8 mouse cellular contexts compared by ENCODE assay signal in genomic region chr4:117252351-117252750, GRCm38 (mm10). TPM values are rescaled to one million over a fixed set of nuclear protein-coding genes. Genes with fewer than 3 reads are reported as not detected.
A peak's percentile ranks its signal among the peaks of the same experiment; 100 is the strongest.
DNase-seq lines count a peak whose midpoint lies in the region; ATAC-seq and TF ChIP-seq lines count a peak whose summit lies in the region.

No protein-coding gene starts in this region.

- peak; percentile 46; the same call in 1 of the 2 replicates for TF ChIP-seq EP300 in lung, postnatal 0 days (IDR thresholded peaks at IDR 0.05)

- H3K27me3 ChIP-seq in kidney, embryonic 15.5 days: peaks cover 3% of the 10 kb centered on the region; the same call in 1 of the 2 replicates
- H3K27me3 ChIP-seq in embryonic facial prominence, embryonic 13.5 days: no peaks in the 10 kb centered on the region
- H3K27me3 ChIP-seq in hindbrain, embryonic 13.5 days: no peaks in the 10 kb centered on the region
- no peaks in the 10 kb centered on the region for H3K27me3 ChIP-seq in lung, postnatal 0 days (replicated peaks; ENCODE audit: insufficient read depth, low read length)

- no peak for TF ChIP-seq CTCF in lung, postnatal 0 days (IDR thresholded peaks at IDR 0.05)

- 16% methylated on average over 5 of the region's 5 CpGs for WGBS in kidney, embryonic 15.5 days
- 4% methylated on average over 5 of the region's 5 CpGs for WGBS in embryonic facial prominence, embryonic 13.5 days
- WGBS in hindbrain, embryonic 13.5 days: 28% methylated on average over 5 of the region's 5 CpGs
- WGBS in lung, postnatal 0 days: 23% methylated on average over 5 of the region's 5 CpGs

- peak overlapping the region; percentile 94 for H3K27ac ChIP-seq in kidney, embryonic 15.5 days
- H3K27ac ChIP-seq in embryonic facial prominence, embryonic 13.5 days: peak overlapping the region; percentile 92
- peak overlapping the region; percentile 69; the same call in 1 of the 2 replicates for H3K27ac ChIP-seq in hindbrain, embryonic 13.5 days
- peak overlapping the region; percentile 90 for H3K27ac ChIP-seq in lung, postnatal 0 days (ENCODE audit: low read length)

- peak overlapping the region; percentile 66 for H3K9ac ChIP-seq in kidney, embryonic 15.5 days
- H3K9ac ChIP-seq in embryonic facial prominence, embryonic 13.5 days: peak overlapping the region; percentile 75
- H3K9ac ChIP-seq in hindbrain, embryonic 13.5 days: peak overlapping the region; percentile 75
- peak overlapping the region; percentile 69 for H3K9ac ChIP-seq in lung, postnatal 0 days (replicated peaks; ENCODE audit: low read depth)

- H3K4me2 ChIP-seq in kidney, embryonic 15.5 days: peak overlapping the region; percentile 72
- H3K4me2 ChIP-seq in embryonic facial prominence, embryonic 13.5 days: peak overlapping the region; percentile 67
- peak overlapping the region; percentile 64 for H3K4me2 ChIP-seq in hindbrain, embryonic 13.5 days
- H3K4me2 ChIP-seq in lung, postnatal 0 days (replicated peaks; ENCODE audit: low read depth, low read length): peak overlapping the region; percentile 85

- ATAC-seq in kidney, embryonic 15.5 days (replicated peaks; ENCODE audit: low FRiP score): peak; percentile 41
- ATAC-seq in embryonic facial prominence, embryonic 13.5 days (ENCODE audit: insufficient number of reproducible peaks, insufficient read depth, low FRiP score, low TSS enrichment, low read depth): peak; percentile 35; the same call in 1 of the 2 replicates
- ATAC-seq in hindbrain, embryonic 13.5 days (ENCODE audit: low FRiP score): peak; percentile 37
- ATAC-seq in lung, postnatal 0 days: peak; percentile 52

- intact Hi-C loops in left cerebral cortex, postnatal 25 days (cut with DNase I): no loop called here

- H3K36me3 ChIP-seq in kidney, embryonic 15.5 days: no peaks in the 10 kb centered on the region
- no peaks in the 10 kb centered on the region for H3K36me3 ChIP-seq in embryonic facial prominence, embryonic 13.5 days
- H3K36me3 ChIP-seq in hindbrain, embryonic 13.5 days: no peaks in the 10 kb centered on the region
- no peaks in the 10 kb centered on the region for H3K36me3 ChIP-seq in lung, postnatal 0 days (ENCODE audit: insufficient read depth, low read length)

- H3K4me3 ChIP-seq in kidney, embryonic 15.5 days (replicated peaks): peak overlapping the region; percentile 80
- peak overlapping the region; percentile 65 for H3K4me3 ChIP-seq in embryonic facial prominence, embryonic 13.5 days
- H3K4me3 ChIP-seq in hindbrain, embryonic 13.5 days: peak overlapping the region; percentile 61
- H3K4me3 ChIP-seq in lung, postnatal 0 days (ENCODE audit: low read depth, low read length): peak overlapping the region; percentile 73

- no peak for DNase-seq in kidney, postnatal 4 days
- DNase-seq in lung, postnatal 0 days (ENCODE audit: low spot score): peak; percentile 94
- DNase-seq in layer of hippocampus, adult 8-10 months (ENCODE audit: low spot score in 2 of 2): no peak
- no peak for DNase-seq in left cerebral cortex, postnatal 25 days (ENCODE audit: low spot score in 2 of 2)
- no peak for DNase-seq in embryo, embryonic 10 days (ENCODE audit: low spot score)

- H3K4me1 ChIP-seq in kidney, embryonic 15.5 days: peaks cover 29% of the 10 kb centered on the region
- H3K4me1 ChIP-seq in embryonic facial prominence, embryonic 13.5 days: peaks cover 22% of the 10 kb centered on the region
- peaks cover 35% of the 10 kb centered on the region for H3K4me1 ChIP-seq in hindbrain, embryonic 13.5 days (replicated peaks)
- H3K4me1 ChIP-seq in lung, postnatal 0 days (ENCODE audit: insufficient read depth, low read depth, low read length): peaks cover 7% of the 10 kb centered on the region; the same call in 1 of the 2 replicates

- H3K9me3 ChIP-seq in kidney, embryonic 15.5 days (replicated peaks): no peaks in the 10 kb centered on the region
- no peaks in the 10 kb centered on the region for H3K9me3 ChIP-seq in embryonic facial prominence, embryonic 13.5 days
- H3K9me3 ChIP-seq in hindbrain, embryonic 13.5 days: no peaks in the 10 kb centered on the region
- no peaks in the 10 kb centered on the region for H3K9me3 ChIP-seq in lung, postnatal 0 days (ENCODE audit: low read length)

RNA-seq across cellular contexts. Expression of gene Armh1, which starts 0.4 kb away (rescaled TPM):
- 0.12 and 0.38 TPM in 2 replicates for polyA plus RNA-seq in kidney, embryonic 15.5 days (2015; fragmentation: Nextera tagmentation; extraction: Ambion mirVana)
- polyA plus RNA-seq in embryonic facial prominence, embryonic 13.5 days (2015; fragmentation: Nextera tagmentation; extraction: Ambion mirVana): 1.4 and 1.6 TPM in 2 replicates
- 0.97 and 1.1 TPM in 2 replicates for polyA plus RNA-seq in hindbrain, embryonic 13.5 days (2015; fragmentation: Nextera tagmentation; extraction: Ambion mirVana)
- 3.8 and 5.0 TPM in 2 replicates for polyA plus RNA-seq in lung, postnatal 0 days (2015; fragmentation: Nextera tagmentation; extraction: Ambion mirVana)
- total RNA-seq in layer of hippocampus, adult 8-10 months (2022): under 1 TPM; 0.40 to 0.75 (median 0.59) TPM
- under 1 TPM in 1 of 2 experiments, not detected in 1; 0.55 TPM for total RNA-seq in left cerebral cortex, postnatal 25 days (2021)

RNA-seq across cellular contexts. Expression of gene Tmem53, which starts 0.6 kb away (rescaled TPM):
- polyA plus RNA-seq in kidney, embryonic 15.5 days (2015; fragmentation: Nextera tagmentation; extraction: Ambion mirVana): 14.9 and 16.5 TPM in 2 replicates
- 14.9 and 17.5 TPM in 2 replicates for polyA plus RNA-seq in embryonic facial prominence, embryonic 13.5 days (2015; fragmentation: Nextera tagmentation; extraction: Ambion mirVana)
- 8.5 and 10.9 TPM in 2 replicates for polyA plus RNA-seq in hindbrain, embryonic 13.5 days (2015; fragmentation: Nextera tagmentation; extraction: Ambion mirVana)
- polyA plus RNA-seq in lung, postnatal 0 days (2015; fragmentation: Nextera tagmentation; extraction: Ambion mirVana): 23.5 and 27.6 TPM in 2 replicates
- total RNA-seq in layer of hippocampus, adult 8-10 months (2022): 1 to 10 TPM; 4.2 to 5.9 (median 5.7) TPM
- total RNA-seq in left cerebral cortex, postnatal 25 days (2021): 1 to 10 TPM; 2.4 to 5.2 TPM
